In the genomic region with DNA sequence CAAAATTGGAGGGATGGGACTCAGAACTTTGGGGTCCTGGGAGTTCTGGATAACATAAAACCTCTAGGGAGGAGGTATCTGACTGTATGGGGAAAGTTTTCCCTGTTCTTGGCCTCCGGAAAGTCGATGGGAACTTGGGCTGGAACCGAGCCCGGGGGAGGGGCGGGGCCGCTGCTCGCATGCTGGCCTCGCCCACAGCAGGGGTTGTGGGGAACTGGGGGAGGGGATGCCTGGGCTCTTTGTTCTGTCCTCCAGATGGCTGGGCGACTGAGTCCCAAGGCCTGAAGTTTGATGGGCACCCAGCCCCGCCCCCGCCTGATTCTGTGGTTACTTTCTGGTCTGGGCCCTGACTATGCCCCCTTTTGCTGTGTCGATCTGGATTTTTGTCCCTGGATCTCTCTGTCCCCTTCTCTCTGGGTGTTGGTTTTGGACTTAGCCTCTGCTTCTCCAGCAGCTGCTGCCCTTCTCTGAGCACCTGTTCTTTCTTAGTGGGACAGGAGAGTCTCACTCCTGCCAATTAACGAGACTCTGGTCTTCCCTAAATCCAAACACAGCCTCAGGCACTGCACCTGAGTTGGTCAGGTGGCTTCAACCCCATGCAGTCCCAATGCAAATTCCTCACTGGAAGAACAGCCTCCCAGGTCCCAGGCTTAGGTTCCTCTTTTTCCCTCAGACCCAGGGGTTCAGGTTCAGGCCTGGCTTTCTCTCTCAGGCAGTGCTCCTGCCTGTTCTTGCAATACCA, we compare ENCODE assay signal across 8 mouse cellular contexts. TPM values are rescaled to one million over a fixed set of nuclear protein-coding genes. Genes with fewer than 3 reads are reported as not detected.
DNase-seq lines count a peak whose midpoint lies in the region; ATAC-seq and TF ChIP-seq lines count a peak whose summit lies in the region.

No protein-coding gene starts in this region.

- no peaks in the 10 kb centered on the region for H3K79me2 ChIP-seq in heart, adult 2 months (replicated peaks; ENCODE audit: control insufficient read depth, insufficient read depth, low read length)

- no peak for TF ChIP-seq CTCF in heart, adult 2 months (IDR thresholded peaks at IDR 0.05)
- no peak for TF ChIP-seq CTCF in kidney, postnatal 0 days (IDR thresholded peaks at IDR 0.05; ENCODE audit: low read depth)
- no peak for TF ChIP-seq CTCF in testis, adult 2 months (IDR thresholded peaks at IDR 0.05; ENCODE audit: control insufficient read depth, insufficient read depth, insufficient replicate concordance, low read depth, low read length)

- peak; percentile 70 to 89 for DNase-seq in cerebellum, postnatal 4 days (ENCODE audit: low spot score in 2 of 2)
- no peak for DNase-seq in cerebellum, adult 18-20 months
- peak; percentile 72 to 76 for DNase-seq in heart, adult 2 months
- peak; percentile 94 for DNase-seq in kidney, postnatal 0 days (ENCODE audit: low spot score)
- peak; percentile 76 for DNase-seq in lung, postnatal 36 days
- no peak for DNase-seq in c-Kit-positive CD71-positive TER-119-positive erythroid progenitor cells, embryonic 14.5 days (ENCODE audit: low spot score)

- ATAC-seq in kidney, postnatal 0 days (replicated peaks; ENCODE audit: low FRiP score, low read depth) = peak; percentile 57

- intact Hi-C loops in heart, adult 2 months (cut with DNase I) = no loop called here

- H3K27ac ChIP-seq in brown adipose tissue, adult 24 weeks (replicated peaks; ENCODE audit: low read depth, low read length) = no peak overlapping the region
- peak overlapping the region; percentile 61 for H3K27ac ChIP-seq in heart, adult 2 months
- H3K27ac ChIP-seq in kidney, postnatal 0 days = peak overlapping the region; percentile 90
- no peak overlapping the region for H3K27ac ChIP-seq in testis, adult 2 months (ENCODE audit: control insufficient read depth, insufficient read depth, low read depth, low read length)

- H3K9me3 ChIP-seq in kidney, postnatal 0 days (replicated peaks; ENCODE audit: low read length) = no peaks in the 10 kb centered on the region

- peak overlapping the region; percentile 77 for H3K9ac ChIP-seq in heart, adult 2 months (ENCODE audit: low read depth, low read length)
- H3K9ac ChIP-seq in kidney, postnatal 0 days (ENCODE audit: low read depth, low read length) = peak overlapping the region; percentile 88

- TF ChIP-seq POLR2A in heart, adult 2 months (IDR thresholded peaks at IDR 0.05; ENCODE audit: insufficient read depth, low read depth, low read length) = no peak
- no peak for TF ChIP-seq POLR2A in testis, adult 2 months (IDR thresholded peaks at IDR 0.05; ENCODE audit: control insufficient read depth, low read depth, low read length)

- no peak for TF ChIP-seq EP300 in heart, adult 2 months (IDR thresholded peaks at IDR 0.05; ENCODE audit: insufficient read depth, low read depth, low read length)

- peaks cover 2% of the 10 kb centered on the region for H3K4me1 ChIP-seq in brown adipose tissue, adult 24 weeks (ENCODE audit: control insufficient read depth, insufficient read depth, insufficient read length, low read length)
- peaks cover 2% of the 10 kb centered on the region for H3K4me1 ChIP-seq in heart, adult 2 months (ENCODE audit: control insufficient read depth, insufficient read depth, low read length)
- peaks cover 15% of the 10 kb centered on the region for H3K4me1 ChIP-seq in kidney, postnatal 0 days (replicated peaks; ENCODE audit: insufficient read depth, low read length)
- peaks cover 12% of the 10 kb centered on the region for H3K4me1 ChIP-seq in testis, adult 2 months (ENCODE audit: control insufficient read depth, insufficient read depth, low read length)

- no peaks in the 10 kb centered on the region; the same call in 1 of the 2 replicates for H3K27me3 ChIP-seq in heart, adult 2 months (ENCODE audit: control insufficient read depth, insufficient read depth, low read length)
- no peaks in the 10 kb centered on the region for H3K27me3 ChIP-seq in kidney, postnatal 0 days (ENCODE audit: insufficient read depth, low read length)
- H3K27me3 ChIP-seq in testis, adult 2 months (ENCODE audit: control insufficient read depth, insufficient read depth, low read length) = no peaks in the 10 kb centered on the region

- no peaks in the 10 kb centered on the region for H3K36me3 ChIP-seq in heart, adult 2 months (ENCODE audit: control insufficient read depth, insufficient read depth, low read length)
- peaks cover 27% of the 10 kb centered on the region for H3K36me3 ChIP-seq in kidney, postnatal 0 days (ENCODE audit: insufficient read depth, low read length)
- no peaks in the 10 kb centered on the region for H3K36me3 ChIP-seq in testis, adult 2 months (ENCODE audit: control insufficient read depth, insufficient read depth, low read length)

- 8% methylated on average over 13 of the region's 13 CpGs for WGBS in heart, adult 2 months
- WGBS in kidney, postnatal 0 days = 3% methylated on average over 13 of the region's 13 CpGs

- H3K4me3 ChIP-seq in brown adipose tissue, adult 24 weeks (ENCODE audit: insufficient read depth, low read depth, low read length) = peak overlapping the region; percentile 83
- H3K4me3 ChIP-seq in heart, adult 2 months = peak overlapping the region; percentile 55
- peak overlapping the region; percentile 77 for H3K4me3 ChIP-seq in kidney, postnatal 0 days (replicated peaks; ENCODE audit: low read depth, low read length)
- H3K4me3 ChIP-seq in testis, adult 2 months (ENCODE audit: control insufficient read depth, low read depth, low read length) = peak overlapping the region; percentile 80

- peak overlapping the region; percentile 93 for H3K4me2 ChIP-seq in kidney, postnatal 0 days (ENCODE audit: low read length)

RNA-seq across cellular contexts. Expression of a gene that starts 1.1 kb away (rescaled TPM):
- polyA plus RNA-seq in brown adipose tissue, adult 24 weeks (2012; ENCODE audit: insufficient read depth, insufficient read length, missing spikeins) = 3.2 and 4.9 TPM in 2 replicates
- 10 to 100 TPM in 1 of 2 experiments, 1 to 10 TPM in 1; 6.2 to 10.8 TPM for total RNA-seq in heart, adult 2 months (2021)
- 13.1 and 14.0 TPM in 2 replicates for polyA plus RNA-seq in heart, adult 2 months (2012; rRNA removed)
- 94.3 and 112 TPM in 2 replicates for polyA plus RNA-seq in kidney, postnatal 0 days (2015; fragmentation: Nextera tagmentation; extraction: Ambion mirVana)
- 43.1 and 60.2 TPM in 2 replicates for polyA plus RNA-seq in testis, adult 2 months (2012; rRNA removed)

RNA-seq across cellular contexts. Expression of a gene that starts 4.7 kb away (rescaled TPM):
- polyA plus RNA-seq in brown adipose tissue, adult 24 weeks (2012; ENCODE audit: insufficient read depth, insufficient read length, missing spikeins) = not detected in 2 replicates
- not detected for total RNA-seq in heart, adult 2 months (2021)
- 0.37 and 0.73 TPM in 2 replicates for polyA plus RNA-seq in heart, adult 2 months (2012; rRNA removed)
- 0.47 and 1.3 TPM in 2 replicates for polyA plus RNA-seq in kidney, postnatal 0 days (2015; fragmentation: Nextera tagmentation; extraction: Ambion mirVana)
- polyA plus RNA-seq in testis, adult 2 months (2012; rRNA removed) = 1,273 and 1,348 TPM in 2 replicates

RNA-seq across cellular contexts. Expression of a gene that starts 11.9 kb away (rescaled TPM):
- not detected in 2 replicates for polyA plus RNA-seq in brown adipose tissue, adult 24 weeks (2012; ENCODE audit: insufficient read depth, insufficient read length, missing spikeins)
- not detected for total RNA-seq in heart, adult 2 months (2021)
- 0.06 and 0.12 TPM in 2 replicates for polyA plus RNA-seq in heart, adult 2 months (2012; rRNA removed)
- polyA plus RNA-seq in kidney, postnatal 0 days (2015; fragmentation: Nextera tagmentation; extraction: Ambion mirVana) = 0.36 and 0.43 TPM in 2 replicates
- 78.3 and 81.9 TPM in 2 replicates for polyA plus RNA-seq in testis, adult 2 months (2012; rRNA removed)

RNA-seq across cellular contexts. Expression of a gene that starts 22.3 kb away (rescaled TPM):
- polyA plus RNA-seq in brown adipose tissue, adult 24 weeks (2012; ENCODE audit: insufficient read depth, insufficient read length, missing spikeins) = 4.1 and 4.5 TPM in 2 replicates
- 1 to 10 TPM; 3.1 to 4.3 TPM for total RNA-seq in heart, adult 2 months (2021)
- 10.0 and 21.2 TPM in 2 replicates for polyA plus RNA-seq in heart, adult 2 months (2012; rRNA removed)
- polyA plus RNA-seq in kidney, postnatal 0 days (2015; fragmentation: Nextera tagmentation; extraction: Ambion mirVana) = 2.1 and 2.6 TPM in 2 replicates
- polyA plus RNA-seq in testis, adult 2 months (2012; rRNA removed) = 78.0 and 87.4 TPM in 2 replicates

RNA-seq across cellular contexts. Expression of a gene that starts 24.3 kb away (rescaled TPM):
- polyA plus RNA-seq in brown adipose tissue, adult 24 weeks (2012; ENCODE audit: insufficient read depth, insufficient read length, missing spikeins) = not detected in 2 replicates
- not detected for total RNA-seq in heart, adult 2 months (2021)
- 0.15 TPM in 1 of 2 replicates, not detected in the other for polyA plus RNA-seq in heart, adult 2 months (2012; rRNA removed)
- polyA plus RNA-seq in kidney, postnatal 0 days (2015; fragmentation: Nextera tagmentation; extraction: Ambion mirVana) = 0.18 and 0.45 TPM in 2 replicates
- 76.9 and 81.4 TPM in 2 replicates for polyA plus RNA-seq in testis, adult 2 months (2012; rRNA removed)

Comparison
In these comparisons a context has a peak if more than half of its experiments do, and no peak if none do; other contexts are left out.
1. DNase-seq: peak in cerebellum, postnatal 4 days (2 of 2), heart, adult 2 months (2 of 2), kidney, postnatal 0 days (single experiment) and lung, postnatal 36 days (single experiment); none in cerebellum, adult 18-20 months (0 of 2) and c-Kit-positive CD71-positive TER-119-positive erythroid progenitor cells, embryonic 14.5 days (single experiment).
2. H3K27ac ChIP-seq: peak in heart, adult 2 months (single experiment) and kidney, postnatal 0 days (single experiment); none in brown adipose tissue, adult 24 weeks (single experiment) and testis, adult 2 months (single experiment).
3. RNA of a gene that starts 4.7 kb away (polyA plus RNA-seq): 1,273 to 1,348 TPM in testis, adult 2 months; 0.47 to 1.3 TPM in kidney, postnatal 0 days, 0.37 to 0.73 TPM in heart, adult 2 months and not detected in brown adipose tissue, adult 24 weeks; every median in the first group is over 100 times any median in the second.
4. RNA of a gene that starts 11.9 kb away (polyA plus RNA-seq): 78.3 to 81.9 TPM in testis, adult 2 months; 0.36 to 0.43 TPM in kidney, postnatal 0 days, 0.06 to 0.12 TPM in heart, adult 2 months and not detected in brown adipose tissue, adult 24 weeks; every median in the first group is over 10 times any median in the second.
5. Peak in every context shown above with its lines, with median percentiles within 50 percentile points of each other: H3K4me3 ChIP-seq.